Mouse (Mus musculus) urinary bladder, postnatal 4 days (tissue): ENCODE results near the gene Scn1b.

Experiments used
- DNase-seq, 2 experiments: peaks; one replicate each; pipeline ENCODE4 v3.0.0; 2021 to 2022; ENCODE audit warnings: low spot score in 2 of 2

The Scn1b gene

DNA sequence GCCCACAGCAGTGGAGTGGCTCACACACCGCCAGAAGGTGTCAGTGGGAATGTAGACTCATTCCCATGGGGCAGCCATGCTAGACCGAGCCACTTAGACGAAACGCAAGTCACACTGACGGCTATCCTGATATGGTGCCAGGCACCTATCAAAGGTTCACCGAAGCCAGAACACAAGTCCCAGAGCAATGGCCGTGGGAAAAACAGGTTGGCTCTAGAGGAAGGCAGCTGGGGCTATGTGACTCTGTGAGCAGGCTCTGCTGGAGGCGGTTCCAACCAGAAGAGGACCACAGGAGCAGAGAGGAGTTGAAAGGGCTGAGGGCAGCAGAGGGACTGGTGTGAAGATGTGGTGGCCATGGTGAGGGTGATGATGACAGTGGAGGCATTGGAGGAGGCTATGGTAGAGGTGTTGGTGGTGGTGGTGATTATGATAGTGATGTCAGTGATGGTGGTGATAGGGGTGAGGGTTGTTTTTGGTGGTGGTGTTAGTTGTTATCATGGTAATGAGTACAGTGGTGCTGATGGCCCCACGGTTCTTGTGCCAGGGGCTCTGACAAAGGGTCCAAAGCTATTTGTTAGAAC is 40.5 kb downstream of the Scn1b start:
- no peak for DNase-seq

DNA sequence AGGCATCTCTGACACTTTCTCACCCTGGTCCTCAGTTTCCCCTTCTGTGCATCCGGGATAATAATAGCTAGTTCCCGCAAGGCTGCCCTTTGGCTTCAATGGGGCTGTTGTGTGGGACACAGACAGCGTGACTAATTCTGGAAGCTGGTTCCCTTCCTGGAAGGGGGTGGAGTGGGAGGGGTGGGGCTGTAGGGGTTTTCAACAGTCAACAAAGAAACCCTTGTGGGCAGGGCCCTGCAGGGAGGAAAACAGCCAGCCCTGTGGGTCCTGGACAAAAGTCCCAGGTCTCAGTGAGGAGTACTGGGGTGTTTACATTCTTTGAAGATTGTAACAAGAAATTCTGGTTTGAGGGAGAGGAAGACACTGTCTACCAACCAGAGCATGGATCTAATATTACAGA is 41.6 kb downstream of the Scn1b start:
- peak in 1 of 2 experiments; percentile 37 for DNase-seq

DNA sequence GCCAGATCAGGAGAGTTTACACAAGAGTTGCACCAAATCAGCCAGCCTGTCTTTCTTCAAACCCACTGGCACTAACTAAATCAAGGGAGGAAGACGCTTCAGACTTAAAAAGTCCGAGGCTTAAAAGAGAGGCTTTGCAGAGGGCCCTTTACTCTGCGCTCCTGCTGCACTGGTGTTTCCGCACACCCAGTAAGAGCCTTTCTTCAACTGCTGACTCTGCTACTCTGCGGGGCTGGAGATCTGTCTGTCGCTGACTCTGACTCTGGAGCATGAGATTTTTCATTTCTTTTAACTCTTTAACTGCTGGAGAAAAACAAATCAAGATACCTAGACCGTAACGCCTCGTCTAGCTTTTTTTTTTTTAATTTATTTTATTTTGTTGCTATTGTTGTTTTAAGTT is 42.7 kb downstream of the Scn1b start:
- DNase-seq: no peak

DNA sequence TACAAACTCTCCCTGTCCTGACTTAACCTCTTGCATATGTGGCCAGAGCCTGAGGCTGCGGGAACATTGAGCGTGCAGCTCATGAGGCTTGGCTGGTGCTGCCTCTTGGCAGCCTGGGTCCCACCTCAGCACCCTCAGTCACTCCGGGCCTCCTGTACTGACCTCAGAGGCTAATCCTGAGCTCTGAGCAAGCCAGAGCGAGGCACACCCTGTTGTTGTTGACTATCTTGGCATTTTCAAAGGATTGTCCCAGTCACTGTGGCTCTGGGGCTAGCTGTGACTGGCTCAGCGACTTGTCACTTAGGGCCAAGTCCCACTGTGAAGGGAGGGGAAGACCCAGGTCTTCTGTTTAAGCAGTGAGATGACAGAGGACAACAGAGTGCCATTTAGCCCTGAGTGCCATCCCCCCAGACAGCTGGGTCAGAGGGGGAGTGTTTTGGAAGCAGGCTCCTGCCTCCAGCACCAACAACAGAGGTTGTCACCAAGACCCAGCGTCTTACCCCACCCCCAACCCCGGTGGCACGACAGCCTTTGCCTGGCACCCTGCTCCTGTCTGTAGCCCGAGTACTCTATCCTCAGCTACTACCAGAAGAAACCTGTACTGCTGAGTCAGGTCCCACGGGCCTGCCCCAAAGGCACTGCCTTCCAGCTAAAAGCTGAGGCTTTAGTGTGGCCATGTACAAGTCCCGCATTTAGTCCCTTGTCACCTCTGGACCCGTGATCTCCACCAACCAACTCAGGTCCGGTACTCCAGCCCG is 43.8 kb downstream of the Scn1b start:
- no peak for DNase-seq

DNA sequence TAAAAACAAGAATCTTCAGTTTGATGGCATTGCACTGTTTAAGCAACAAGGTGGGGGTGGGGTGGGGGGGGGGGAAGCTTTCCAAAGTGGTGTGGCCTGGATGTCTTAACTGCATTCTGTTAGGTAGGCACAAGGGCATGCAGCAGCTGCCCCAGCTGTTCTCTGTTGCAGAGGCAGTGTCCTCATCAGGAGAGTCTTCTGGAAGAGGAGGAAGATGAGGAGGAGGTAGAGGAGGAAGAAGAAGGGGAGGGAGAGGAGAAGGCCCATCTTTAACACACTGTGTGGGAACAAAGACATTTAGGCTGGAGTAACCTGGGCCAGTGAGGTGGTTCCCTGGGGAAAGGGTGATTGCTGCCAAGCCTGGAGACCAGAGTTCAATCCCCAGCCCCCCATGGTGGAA is 44.7 kb downstream of the Scn1b start:
- no peak for DNase-seq

DNA sequence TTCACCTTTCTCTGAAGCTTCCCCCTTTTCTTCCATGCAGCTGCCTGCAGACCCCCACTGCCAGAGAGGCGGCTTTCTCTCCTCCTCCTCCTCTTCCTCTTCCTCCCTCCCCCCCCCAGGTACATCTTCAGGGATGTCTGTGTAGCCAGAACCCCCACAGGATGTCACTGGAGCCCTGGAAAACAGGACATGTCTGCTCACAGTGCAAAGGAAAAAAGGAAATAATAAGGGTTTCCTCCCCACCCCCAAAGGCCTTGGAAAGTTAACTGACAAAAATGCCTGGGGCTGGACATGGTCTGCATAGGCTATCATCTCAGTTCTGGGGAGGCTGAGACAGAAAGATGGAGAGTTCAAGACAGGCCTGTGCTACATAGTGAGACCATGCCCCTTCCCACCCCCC is 45.7 kb downstream of the Scn1b start:
- DNase-seq: no peak

DNA sequence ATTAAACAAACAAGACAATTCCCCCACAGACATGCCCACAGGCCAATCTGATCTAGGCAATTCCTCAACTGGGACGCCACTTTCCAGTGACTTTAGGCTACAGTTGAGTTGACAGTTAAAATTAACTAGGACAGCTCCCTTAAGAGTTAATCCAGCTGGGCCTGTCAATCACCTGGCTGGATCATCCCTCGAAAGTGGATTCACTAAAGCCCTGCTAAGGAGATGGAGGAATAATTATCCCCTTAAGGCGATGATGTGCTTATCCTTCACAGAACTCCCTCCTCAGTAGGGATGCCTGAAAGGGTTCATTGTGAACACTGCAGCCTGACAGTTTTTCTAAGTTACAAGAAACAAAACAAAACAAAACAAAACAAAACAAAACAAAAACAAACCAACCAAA is 46.2 kb downstream of the Scn1b start:
- DNase-seq: no peak

DNA sequence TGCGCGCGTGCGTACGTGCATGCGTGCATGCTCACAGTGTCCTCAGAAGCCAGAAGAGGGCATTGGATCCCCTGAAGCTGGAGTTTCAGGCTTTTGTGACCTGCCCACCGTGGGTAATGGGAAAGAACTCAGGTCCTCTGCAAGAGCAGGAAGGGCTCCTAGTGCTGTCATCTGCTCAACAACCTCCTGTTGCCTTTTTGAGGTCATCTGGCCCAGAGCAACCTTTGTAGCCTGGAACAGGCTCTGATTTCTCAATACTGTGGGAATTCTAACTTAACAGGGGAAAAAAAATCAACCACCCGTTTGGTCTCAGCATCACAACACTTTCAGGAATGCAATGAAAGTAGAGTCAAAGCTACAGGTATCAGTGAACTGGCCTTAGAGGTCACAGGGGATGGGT is 47.1 kb downstream of the Scn1b start:
- DNase-seq: no peak

DNA sequence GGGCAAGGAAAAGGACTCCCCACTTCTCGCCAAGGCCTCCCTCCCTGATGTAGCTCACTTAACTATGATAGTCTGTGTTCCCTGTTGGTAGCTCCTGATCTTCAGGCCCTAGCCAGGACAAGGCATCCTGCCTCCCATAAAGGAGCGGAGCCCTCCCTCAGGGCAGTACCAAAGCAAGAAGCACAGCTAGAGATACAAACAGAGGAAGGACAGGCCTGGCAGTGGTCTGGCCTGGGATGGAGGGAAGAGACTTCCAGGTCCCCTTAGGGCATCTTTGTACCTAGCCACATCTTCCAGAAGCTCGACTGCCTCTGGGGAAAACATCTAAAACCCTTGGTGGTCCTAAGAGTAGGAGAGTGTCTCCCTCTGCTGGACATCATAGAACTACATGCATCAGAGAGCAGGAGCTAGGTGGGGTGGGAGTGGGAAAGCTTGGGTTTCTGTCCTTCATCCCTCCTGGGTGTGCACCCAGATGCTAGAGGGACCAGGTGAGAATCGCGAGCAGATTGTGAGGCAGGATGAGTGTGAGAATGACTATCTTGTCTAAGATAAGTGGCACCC is 48.8 kb downstream of the Scn1b start:
- peak in 1 of 2 experiments; percentile 37 for DNase-seq

DNA sequence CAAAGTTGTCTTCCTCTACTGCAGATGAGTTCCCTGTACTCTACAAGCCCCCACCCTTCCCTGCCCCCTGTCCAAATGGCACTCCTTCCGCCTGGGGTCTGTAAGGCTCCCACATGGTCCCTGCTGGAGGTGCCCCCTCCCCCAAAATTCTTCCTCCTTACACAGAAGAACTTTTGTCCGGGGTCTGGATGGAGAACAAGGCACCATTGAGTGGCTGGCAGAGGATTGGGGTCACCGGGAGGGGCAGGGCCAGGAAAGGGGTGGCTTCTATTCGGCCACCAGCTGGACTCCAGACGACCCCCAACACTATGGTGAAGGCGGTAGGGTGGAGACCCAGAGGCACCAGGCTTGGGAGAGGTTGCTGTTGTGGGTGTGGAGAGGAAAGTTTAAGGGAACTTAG is 49.3 kb downstream of the Scn1b start:
- DNase-seq: no peak

DNA sequence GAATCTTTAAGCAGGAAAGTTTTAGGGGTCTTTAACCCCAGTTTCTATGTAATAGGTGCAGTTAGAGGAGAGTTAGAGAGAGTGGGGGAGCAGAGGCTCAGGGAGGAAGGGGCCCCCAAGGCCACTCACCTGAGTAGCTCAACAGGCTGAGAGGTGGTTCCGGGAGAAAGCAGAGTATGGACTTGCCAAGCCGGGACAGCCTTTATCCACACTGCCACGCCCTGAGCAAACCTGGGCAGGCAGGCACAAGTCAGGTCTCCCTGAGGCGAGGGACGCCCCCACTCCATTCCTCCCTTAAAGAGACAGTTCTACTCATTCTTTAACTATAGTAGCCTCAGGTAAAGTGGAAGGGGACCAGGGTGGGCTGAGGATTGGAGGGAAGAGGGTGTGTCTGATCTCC is 50.3 kb downstream of the Scn1b start, which contains the start of gene Fxyd3:
TSS of gene Fxyd3 (minus strand) at position 213 of the 400 bp plus-strand sequence.
- peak in 1 of 2 experiments; percentile 56 for DNase-seq

DNA sequence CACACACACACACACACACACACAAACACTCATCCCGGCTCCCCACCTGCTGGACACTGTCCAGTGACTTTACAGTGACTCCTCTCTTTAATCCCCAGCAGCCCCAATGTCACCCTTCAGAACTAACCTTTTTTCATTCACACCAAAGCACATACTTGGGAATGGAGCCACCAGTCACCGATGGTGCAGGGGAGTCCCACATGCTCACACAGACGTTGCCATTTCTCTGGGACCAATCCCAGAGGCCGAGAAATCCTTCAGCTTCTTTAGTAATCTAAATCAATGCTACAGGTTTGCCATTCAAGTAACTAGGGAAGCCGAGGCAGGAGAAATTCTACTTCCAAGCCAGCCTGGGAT is 52.1 kb downstream of the Scn1b start:
- no peak for DNase-seq

DNA sequence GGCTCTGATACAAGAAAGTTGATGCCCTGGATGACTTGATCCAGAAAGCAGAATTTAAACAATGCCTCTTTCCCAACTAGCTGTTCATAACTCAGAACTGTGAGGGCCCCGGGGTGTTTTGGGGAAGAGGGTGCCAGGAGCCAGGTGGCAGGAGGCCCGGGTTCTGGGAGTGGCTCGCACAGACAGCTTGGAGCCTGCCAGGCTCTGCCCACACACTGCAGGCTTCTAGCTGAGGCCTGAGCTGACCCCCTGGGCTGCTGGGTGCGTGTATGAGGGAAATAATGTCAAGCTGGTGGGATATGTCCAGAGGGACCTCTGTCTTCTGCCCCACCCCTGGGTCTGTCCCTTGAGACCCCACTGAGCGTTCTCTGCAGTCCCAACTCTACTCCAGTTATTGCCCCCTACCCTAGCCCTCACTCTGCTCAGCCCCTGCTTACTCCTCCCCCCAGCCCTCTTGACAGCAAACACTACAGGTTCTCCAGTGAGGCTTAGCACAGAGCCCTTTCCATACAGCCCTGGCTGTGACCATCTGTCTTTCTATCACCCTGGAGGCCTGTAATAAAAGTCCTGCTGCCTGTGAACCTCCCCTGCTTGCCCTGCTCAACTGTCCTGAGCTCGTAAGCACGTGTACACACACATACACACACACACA is 52.6 kb downstream of the Scn1b start:
- no peak for DNase-seq

DNA sequence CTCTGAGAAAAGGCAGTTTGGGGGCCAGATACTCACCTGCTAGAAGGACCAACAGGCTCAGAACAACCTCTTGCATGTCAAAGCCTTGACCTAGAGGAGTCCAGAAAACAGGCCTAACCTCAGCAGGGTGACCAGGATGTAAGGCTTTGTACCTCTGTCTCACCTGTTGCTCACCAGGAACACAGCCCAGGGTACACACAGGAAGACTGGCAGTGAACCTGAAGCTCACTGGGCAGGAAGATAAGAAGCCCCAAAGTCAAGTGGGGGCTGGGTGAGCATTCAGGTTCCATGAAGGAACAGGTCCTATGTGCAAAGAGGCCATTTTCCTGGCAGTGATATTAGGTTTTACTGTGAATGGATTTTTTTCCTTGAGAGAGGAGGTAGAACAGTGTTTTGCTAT is 53.3 kb downstream of the Scn1b start:
- DNase-seq: no peak

DNA sequence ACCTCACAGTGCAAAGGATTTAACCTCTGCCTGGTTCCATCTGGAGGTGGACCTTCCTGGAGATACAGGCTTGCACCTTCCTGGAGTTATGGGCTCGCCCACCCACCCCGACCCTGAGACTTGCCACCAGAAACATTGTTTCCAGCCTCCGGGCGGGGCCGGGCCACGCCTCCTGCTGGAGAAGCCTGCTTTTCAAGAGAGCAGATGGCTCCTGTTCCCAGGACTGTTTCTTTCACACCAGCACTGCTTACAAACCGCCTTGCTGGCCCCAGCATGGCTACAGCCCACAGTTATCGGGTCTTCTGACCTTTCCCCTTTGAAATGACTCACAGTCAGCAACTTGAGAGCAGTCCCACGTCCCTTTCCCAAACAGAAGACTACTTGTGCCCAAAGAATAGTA is 54.5 kb downstream of the Scn1b start:
- no peak for DNase-seq

DNA sequence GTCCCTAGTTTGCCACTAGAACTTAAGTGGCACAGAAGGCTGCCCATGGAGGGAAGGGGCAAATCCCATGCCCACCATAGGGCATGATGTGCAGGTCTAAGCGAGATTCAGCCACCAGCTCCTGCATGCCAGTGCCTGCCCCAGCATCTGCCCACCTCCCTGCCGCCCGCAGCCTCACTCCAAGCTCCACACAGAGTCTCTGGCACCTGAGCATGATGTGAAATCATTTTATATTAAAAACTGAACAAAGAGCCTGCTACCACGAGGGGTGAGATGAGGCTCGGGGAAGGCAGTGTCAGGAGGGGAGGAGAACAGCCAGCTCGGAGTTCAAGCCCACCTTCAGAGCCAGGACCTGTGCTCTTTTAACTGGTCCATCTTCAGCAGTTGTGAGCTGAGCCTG is 56.5 kb downstream of the Scn1b start:
- no peak for DNase-seq

DNA sequence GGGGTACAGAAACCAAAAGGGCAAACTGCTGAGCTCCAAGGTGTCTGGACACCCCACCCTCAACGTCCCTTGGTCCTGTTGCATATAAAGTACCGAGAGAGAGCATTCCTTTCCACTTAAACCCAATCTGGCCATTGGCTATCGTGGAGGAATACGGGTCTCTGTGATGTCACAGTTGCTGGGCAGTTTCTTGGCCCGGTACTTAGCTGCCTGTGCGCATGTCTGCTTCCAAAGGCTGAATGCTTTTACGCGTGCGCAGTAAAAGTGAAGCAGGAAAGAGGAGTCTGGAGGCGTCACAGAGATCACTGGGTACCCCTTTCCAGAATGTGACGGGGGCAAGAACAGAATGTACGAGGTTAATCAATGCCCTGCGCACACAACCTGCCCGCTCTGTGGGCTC is 57.3 kb downstream of the Scn1b start:
- DNase-seq: no peak

DNA sequence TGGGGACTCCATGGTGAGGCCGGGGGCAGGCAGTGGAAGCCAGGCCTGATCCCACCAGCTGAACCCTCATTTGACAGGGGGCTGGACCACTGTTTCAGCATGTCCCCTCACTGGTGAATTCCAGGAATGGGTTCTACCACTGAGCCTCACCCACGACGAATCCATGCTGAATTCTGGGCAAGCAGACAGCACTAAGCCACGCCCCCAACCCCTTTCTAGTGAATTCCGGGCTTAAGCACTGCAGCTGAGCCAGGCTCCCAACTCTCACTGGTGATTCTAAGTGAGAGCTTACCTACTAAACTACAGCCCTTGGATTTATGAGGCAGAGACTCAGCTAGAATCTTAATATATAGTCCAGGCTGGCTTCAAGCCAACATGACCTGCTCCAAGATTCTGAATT is 59.0 kb downstream of the Scn1b start:
- DNase-seq: peak; percentile 58 to 78
